Mouse (Mus musculus): Measurements from ENCODE around the gene Pou4f1. TPM values are rescaled to one million over a fixed set of nuclear protein-coding genes. Genes with fewer than 3 reads are reported as not detected.

Pou4f1 gene
- polyA plus RNA-seq, 1 experiment from 2014 or later, result 0.43 TPM

GRCm38 (mm10) chr14:104467133-104467965 is 450 bp downstream of the Pou4f1 start:
- ATAC-seq (ENCODE audit: insufficient number of reproducible peaks, low FRiP score, low TSS enrichment, low read depth) (peak; percentile 45), DNase-seq (ENCODE audit: low spot score) (peak; percentile 54)
- no peak overlapping the region for H3K27ac ChIP-seq (replicated peaks; ENCODE audit: low read depth, low read length)
- H3K9me3 ChIP-seq (ENCODE audit: control insufficient read depth, low read length), result no peaks in the 10 kb centered on the region
- peak overlapping the region; percentile 43 for H3K9ac ChIP-seq (ENCODE audit: low read length)
- WGBS, result under 1% methylated on average over 83 of the region's 101 CpGs
- peaks cover 88% of the 10 kb centered on the region for H3K27me3 ChIP-seq (ENCODE audit: control insufficient read depth, insufficient read depth, low read length)
- H3K36me3 ChIP-seq (ENCODE audit: control insufficient read depth, insufficient read depth, low read length), result no peaks in the 10 kb centered on the region
- peak overlapping the region; percentile 34 for H3K4me3 ChIP-seq (ENCODE audit: low read depth, low read length)
- H3K4me1 ChIP-seq (ENCODE audit: control insufficient read depth, insufficient read depth, low read length), result peaks cover 3% of the 10 kb centered on the region; the same call in 1 of the 2 replicates
- H3K4me2 ChIP-seq (ENCODE audit: low read depth, severe bottlenecking), result peak overlapping the region; percentile 79

GRCm38 (mm10) chr14:104466557-104466956 is 1.2 kb downstream of the Pou4f1 start:
- no peak overlapping the region for H3K27ac ChIP-seq (replicated peaks; ENCODE audit: low read depth, low read length)
- H3K36me3 ChIP-seq (ENCODE audit: control insufficient read depth, insufficient read depth, low read length), result no peaks in the 10 kb centered on the region
- H3K27me3 ChIP-seq (ENCODE audit: control insufficient read depth, insufficient read depth, low read length), result peaks cover 81% of the 10 kb centered on the region
- no peak overlapping the region for H3K9ac ChIP-seq (ENCODE audit: low read length)
- peak; percentile 49 for DNase-seq (ENCODE audit: low spot score)
- WGBS, result under 1% methylated on average over 26 of the region's 43 CpGs
- peak overlapping the region; percentile 40; the same call in 1 of the 2 replicates for H3K4me2 ChIP-seq (ENCODE audit: low read depth, severe bottlenecking)
- H3K4me1 ChIP-seq (ENCODE audit: control insufficient read depth, insufficient read depth, low read length), result peaks cover 3% of the 10 kb centered on the region; the same call in 1 of the 2 replicates
- no peak overlapping the region for H3K4me3 ChIP-seq (ENCODE audit: low read depth, low read length)
- no peaks in the 10 kb centered on the region for H3K9me3 ChIP-seq (ENCODE audit: control insufficient read depth, low read length)
- ATAC-seq (ENCODE audit: insufficient number of reproducible peaks, low FRiP score, low TSS enrichment, low read depth), result no peak

GRCm38 (mm10) chr14:104465483-104466235 is 2.1 kb downstream of the Pou4f1 start:
- peak overlapping the region; percentile 40 for H3K4me2 ChIP-seq (ENCODE audit: low read depth, severe bottlenecking)
- DNase-seq (ENCODE audit: low spot score) (peak; percentile 55), ATAC-seq (ENCODE audit: insufficient number of reproducible peaks, low FRiP score, low TSS enrichment, low read depth) (no peak)
- H3K36me3 ChIP-seq (ENCODE audit: control insufficient read depth, insufficient read depth, low read length), result no peaks in the 10 kb centered on the region
- no peak overlapping the region for H3K27ac ChIP-seq (replicated peaks; ENCODE audit: low read depth, low read length)
- peaks cover 81% of the 10 kb centered on the region for H3K27me3 ChIP-seq (ENCODE audit: control insufficient read depth, insufficient read depth, low read length)
- under 1% methylated on average over 64 of the region's 64 CpGs for WGBS
- H3K9ac ChIP-seq (ENCODE audit: low read length), result no peak overlapping the region
- H3K4me3 ChIP-seq (ENCODE audit: low read depth, low read length), result peak overlapping the region; percentile 17
- H3K4me1 ChIP-seq (ENCODE audit: control insufficient read depth, insufficient read depth, low read length), result peaks cover 3% of the 10 kb centered on the region; the same call in 1 of the 2 replicates
- no peaks in the 10 kb centered on the region for H3K9me3 ChIP-seq (ENCODE audit: control insufficient read depth, low read length)

- no peaks in the 10 kb centered on the region for H3K9me3 ChIP-seq (ENCODE audit: control insufficient read depth, low read length)
- no peak overlapping the region for H3K27ac ChIP-seq (replicated peaks; ENCODE audit: low read depth, low read length)
- no peak overlapping the region for H3K4me3 ChIP-seq (ENCODE audit: low read depth, low read length)
- DNase-seq (ENCODE audit: low spot score) (peak; percentile 32), ATAC-seq (ENCODE audit: insufficient number of reproducible peaks, low FRiP score, low TSS enrichment, low read depth) (no peak)
- under 1% methylated on average over 5 of the region's 5 CpGs for WGBS
- no peak overlapping the region for H3K4me2 ChIP-seq (ENCODE audit: low read depth, severe bottlenecking)
- peaks cover 4% of the 10 kb centered on the region for H3K4me1 ChIP-seq (ENCODE audit: control insufficient read depth, insufficient read depth, low read length)
- H3K27me3 ChIP-seq (ENCODE audit: control insufficient read depth, insufficient read depth, low read length), result peaks cover 78% of the 10 kb centered on the region
- no peaks in the 10 kb centered on the region for H3K36me3 ChIP-seq (ENCODE audit: control insufficient read depth, insufficient read depth, low read length)
- no peak overlapping the region for H3K9ac ChIP-seq (ENCODE audit: low read length)
Observed at GRCm38 (mm10) chr14:104464841-104465240, 3.0 kb downstream of the Pou4f1 start.

- Histone ChIP-seq H3K9me3 (ENCODE audit: control insufficient read depth, low read length) (no peaks in the 10 kb centered on the region), H3K27ac (replicated peaks; ENCODE audit: low read depth, low read length) (no peak overlapping the region), H3K4me2 (ENCODE audit: low read depth, severe bottlenecking) (no peak overlapping the region), H3K4me1 (ENCODE audit: control insufficient read depth, insufficient read depth, low read length) (peaks cover 8% of the 10 kb centered on the region), H3K27me3 (ENCODE audit: control insufficient read depth, insufficient read depth, low read length) (peaks cover 72% of the 10 kb centered on the region), H3K9ac (ENCODE audit: low read length) (no peak overlapping the region), H3K4me3 (ENCODE audit: low read depth, low read length) (no peak overlapping the region), H3K36me3 (ENCODE audit: control insufficient read depth, insufficient read depth, low read length) (no peaks in the 10 kb centered on the region)
- WGBS, result 6% methylated on average over 5 of the region's 5 CpGs
- DNase-seq (ENCODE audit: low spot score) (no peak), ATAC-seq (ENCODE audit: insufficient number of reproducible peaks, low FRiP score, low TSS enrichment, low read depth) (no peak)
Observed at GRCm38 (mm10) chr14:104463631-104464250, 4.1 kb downstream of the Pou4f1 start.

- no peak for ATAC-seq (ENCODE audit: insufficient number of reproducible peaks, low FRiP score, low TSS enrichment, low read depth)
- Histone ChIP-seq H3K36me3 (ENCODE audit: control insufficient read depth, insufficient read depth, low read length) (no peaks in the 10 kb centered on the region), H3K27ac (replicated peaks; ENCODE audit: low read depth, low read length) (no peak overlapping the region), H3K4me2 (ENCODE audit: low read depth, severe bottlenecking) (no peak overlapping the region), H3K4me1 (ENCODE audit: control insufficient read depth, insufficient read depth, low read length) (peaks cover 5% of the 10 kb centered on the region; the same call in 1 of the 2 replicates), H3K9ac (ENCODE audit: low read length) (no peak overlapping the region), H3K27me3 (ENCODE audit: control insufficient read depth, insufficient read depth, low read length) (peaks cover 64% of the 10 kb centered on the region), H3K4me3 (ENCODE audit: low read depth, low read length) (no peak overlapping the region), H3K9me3 (ENCODE audit: control insufficient read depth, low read length) (no peaks in the 10 kb centered on the region)
- 2% methylated on average over 10 of the region's 10 CpGs for WGBS
- peak; percentile 28 for DNase-seq (ENCODE audit: low spot score)
Observed at GRCm38 (mm10) chr14:104461286-104462240, 6.2 kb downstream of the Pou4f1 start.

GRCm38 (mm10) chr14:104460325-104461285 is 7.2 kb downstream of the Pou4f1 start:
- H3K4me1 ChIP-seq (ENCODE audit: control insufficient read depth, insufficient read depth, low read length), result peaks cover 5% of the 10 kb centered on the region; the same call in 1 of the 2 replicates
- H3K36me3 ChIP-seq (ENCODE audit: control insufficient read depth, insufficient read depth, low read length), result no peaks in the 10 kb centered on the region
- H3K27me3 ChIP-seq (ENCODE audit: control insufficient read depth, insufficient read depth, low read length), result peaks cover 56% of the 10 kb centered on the region
- peak overlapping the region; percentile 52 for H3K4me2 ChIP-seq (ENCODE audit: low read depth, severe bottlenecking)
- no peaks in the 10 kb centered on the region for H3K9me3 ChIP-seq (ENCODE audit: control insufficient read depth, low read length)
- ATAC-seq (ENCODE audit: insufficient number of reproducible peaks, low FRiP score, low TSS enrichment, low read depth) (peak; percentile 94), DNase-seq (ENCODE audit: low spot score) (peak; percentile 85)
- peak overlapping the region; percentile 27 for H3K4me3 ChIP-seq (ENCODE audit: low read depth, low read length)
- under 1% methylated on average over 59 of the region's 59 CpGs for WGBS
- H3K27ac ChIP-seq (replicated peaks; ENCODE audit: low read depth, low read length), result no peak overlapping the region
- H3K9ac ChIP-seq (ENCODE audit: low read length), result 0 out of 2 replicates have a peak overlapping the region, but pooled peaks have one; percentile 27

All from limb, embryonic 11.5 days (tissue).